Mouse (Mus musculus): Measurements from ENCODE around the gene Krtap13-1. TPM values are rescaled to one million over a fixed set of nuclear protein-coding genes. Genes with fewer than 3 reads are reported as not detected.

Gene Krtap13-1
- total RNA-seq, 2 experiments from 2014 or later, result not detected

Other genes with a start within 250 kb of the Krtap13-1 start
- not detected in 2 replicates for gene Cldn17, start 221.9 kb upstream of the Krtap13-1 start, total RNA-seq (2015; ENCODE audit: low replicate concordance)
- gene Cldn17, start 221.9 kb upstream of the Krtap13-1 start, total RNA-seq (2017; ENCODE audit: low replicate concordance), result not detected in 2 replicates
- gene Cldn8, start 165.7 kb upstream of the Krtap13-1 start, total RNA-seq (2015; ENCODE audit: low replicate concordance), result not detected in 2 replicates
- not detected in 2 replicates for gene Cldn8, start 165.7 kb upstream of the Krtap13-1 start, total RNA-seq (2017; ENCODE audit: low replicate concordance)
- not detected in 2 replicates for gene Krtap24-1, start 116.6 kb upstream of the Krtap13-1 start, total RNA-seq (2015; ENCODE audit: low replicate concordance)
- not detected in 2 replicates for gene Krtap24-1, start 116.6 kb upstream of the Krtap13-1 start, total RNA-seq (2017; ENCODE audit: low replicate concordance)
- gene 2310079G19Rik, start 101.2 kb upstream of the Krtap13-1 start, total RNA-seq (2015; ENCODE audit: low replicate concordance), result not detected in 2 replicates
- not detected in 2 replicates for gene 2310079G19Rik, start 101.2 kb upstream of the Krtap13-1 start, total RNA-seq (2017; ENCODE audit: low replicate concordance)
- not detected in 2 replicates for gene Krtap26-1, start 81.1 kb upstream of the Krtap13-1 start, total RNA-seq (2015; ENCODE audit: low replicate concordance)
- not detected in 2 replicates for gene Krtap26-1, start 81.1 kb upstream of the Krtap13-1 start, total RNA-seq (2017; ENCODE audit: low replicate concordance)
- not detected in 2 replicates for gene Krtap27-1, start 57.2 kb upstream of the Krtap13-1 start, total RNA-seq (2015; ENCODE audit: low replicate concordance)
- not detected in 2 replicates for gene Krtap27-1, start 57.2 kb upstream of the Krtap13-1 start, total RNA-seq (2017; ENCODE audit: low replicate concordance)
- gene 2310061N02Rik, start 20.9 kb upstream of the Krtap13-1 start, total RNA-seq (2015; ENCODE audit: low replicate concordance), result not detected in 2 replicates
- gene 2310061N02Rik, start 20.9 kb upstream of the Krtap13-1 start, total RNA-seq (2017; ENCODE audit: low replicate concordance), result not detected in 2 replicates
- gene Krtap13, start 22.8 kb downstream of the Krtap13-1 start, total RNA-seq (2015; ENCODE audit: low replicate concordance), result not detected in 2 replicates
- gene Krtap13, start 22.8 kb downstream of the Krtap13-1 start, total RNA-seq (2017; ENCODE audit: low replicate concordance), result not detected in 2 replicates
- not detected in 2 replicates for gene 2310034C09Rik, start 30.0 kb downstream of the Krtap13-1 start, total RNA-seq (2015; ENCODE audit: low replicate concordance)
- not detected in 2 replicates for gene 2310034C09Rik, start 30.0 kb downstream of the Krtap13-1 start, total RNA-seq (2017; ENCODE audit: low replicate concordance)
- not detected in 2 replicates for gene 2310057N15Rik, start 45.3 kb downstream of the Krtap13-1 start, total RNA-seq (2015; ENCODE audit: low replicate concordance)
- gene 2310057N15Rik, start 45.3 kb downstream of the Krtap13-1 start, total RNA-seq (2017; ENCODE audit: low replicate concordance), result not detected in 2 replicates
- gene Gm5965, start 49.0 kb downstream of the Krtap13-1 start, total RNA-seq (2015; ENCODE audit: low replicate concordance), result not detected in 2 replicates
- gene Gm5965, start 49.0 kb downstream of the Krtap13-1 start, total RNA-seq (2017; ENCODE audit: low replicate concordance), result not detected in 2 replicates
- not detected in 2 replicates for gene Gm20741, start 83.4 kb downstream of the Krtap13-1 start, total RNA-seq (2015; ENCODE audit: low replicate concordance)
- gene Gm20741, start 83.4 kb downstream of the Krtap13-1 start, total RNA-seq (2017; ENCODE audit: low replicate concordance), result not detected in 2 replicates
- gene Krtap15, start 91.4 kb downstream of the Krtap13-1 start, total RNA-seq (2015; ENCODE audit: low replicate concordance), result not detected in 2 replicates
- not detected in 2 replicates for gene Krtap15, start 91.4 kb downstream of the Krtap13-1 start, total RNA-seq (2017; ENCODE audit: low replicate concordance)
- not detected in 2 replicates for gene Krtap14, start 97.3 kb downstream of the Krtap13-1 start, total RNA-seq (2015; ENCODE audit: low replicate concordance)
- not detected in 2 replicates for gene Krtap14, start 97.3 kb downstream of the Krtap13-1 start, total RNA-seq (2017; ENCODE audit: low replicate concordance)
- not detected in 2 replicates for gene Krtap19-1, start 140.5 kb downstream of the Krtap13-1 start, total RNA-seq (2015; ENCODE audit: low replicate concordance)
- gene Krtap19-1, start 140.5 kb downstream of the Krtap13-1 start, total RNA-seq (2017; ENCODE audit: low replicate concordance), result not detected in 2 replicates
- gene Krtap19-2, start 145.4 kb downstream of the Krtap13-1 start, total RNA-seq (2015; ENCODE audit: low replicate concordance), result not detected in 2 replicates
- not detected in 2 replicates for gene Krtap19-2, start 145.4 kb downstream of the Krtap13-1 start, total RNA-seq (2017; ENCODE audit: low replicate concordance)
- not detected in 2 replicates for gene Krtap19-3, start 149.2 kb downstream of the Krtap13-1 start, total RNA-seq (2015; ENCODE audit: low replicate concordance)
- not detected in 2 replicates for gene Krtap19-3, start 149.2 kb downstream of the Krtap13-1 start, total RNA-seq (2017; ENCODE audit: low replicate concordance)
- not detected in 2 replicates for gene Krtap19-4, start 156.2 kb downstream of the Krtap13-1 start, total RNA-seq (2015; ENCODE audit: low replicate concordance)
- gene Krtap19-4, start 156.2 kb downstream of the Krtap13-1 start, total RNA-seq (2017; ENCODE audit: low replicate concordance), result not detected in 2 replicates
- gene Krtap19-5, start 167.6 kb downstream of the Krtap13-1 start, total RNA-seq (2015; ENCODE audit: low replicate concordance), result not detected in 2 replicates
- gene Krtap19-5, start 167.6 kb downstream of the Krtap13-1 start, total RNA-seq (2017; ENCODE audit: low replicate concordance), result not detected in 2 replicates
- gene Krtap19-9b, start 203.4 kb downstream of the Krtap13-1 start, total RNA-seq (2015; ENCODE audit: low replicate concordance), result not detected in 2 replicates
- gene Krtap19-9b, start 203.4 kb downstream of the Krtap13-1 start, total RNA-seq (2017; ENCODE audit: low replicate concordance), result not detected in 2 replicates
- not detected in 2 replicates for gene Krtap16-3, start 234.0 kb downstream of the Krtap13-1 start, total RNA-seq (2015; ENCODE audit: low replicate concordance)
- gene Krtap16-3, start 234.0 kb downstream of the Krtap13-1 start, total RNA-seq (2017; ENCODE audit: low replicate concordance), result not detected in 2 replicates